Mouse (Mus musculus) embryonic facial prominence, embryonic 12.5 days (tissue): Measurements from ENCODE around the gene Gsg1. TPM values are rescaled to one million over a fixed set of nuclear protein-coding genes. Genes with fewer than 3 reads are reported as not detected.

Experiments
- ATAC-seq: fragments of 200-750 bp; cut with Nextera tagmentation; 2 replicates; pipeline ENCODE4 v1.8.0; 2017; ENCODE audit not compliant: insufficient number of reproducible peaks, insufficient read depth, low FRiP score, low TSS enrichment
- H3K27ac ChIP-seq: fragments of 300-500 bp; sonication (generic); 2 replicates; pipeline ENCODE4 v1.5.1; 2016; ENCODE audit warnings: mild to moderate bottlenecking
- H3K27me3 ChIP-seq: fragments of 300-500 bp; sonication (generic); 2 replicates; pipeline ENCODE4 v1.6.1; 2016; ENCODE audit warnings: mild to moderate bottlenecking, moderate library complexity
- H3K36me3 ChIP-seq: fragments of 300-500 bp; sonication (generic); 2 replicates; pipeline ENCODE4 v1.6.1; 2016; ENCODE audit warnings: mild to moderate bottlenecking
- H3K4me1 ChIP-seq: fragments of 300-500 bp; sonication (generic); 2 replicates; pipeline ENCODE4 v1.6.1; 2016
- H3K4me2 ChIP-seq: fragments of 300-500 bp; sonication (generic); replicated peaks from 2 replicates; pipeline ENCODE4 v1.6.1; 2016; ENCODE audit warnings: mild to moderate bottlenecking, moderate library complexity
- H3K4me3 ChIP-seq: fragments of 300-500 bp; sonication (generic); 2 replicates; pipeline ENCODE4 v1.5.1; 2016; ENCODE audit warnings: mild to moderate bottlenecking
- H3K9ac ChIP-seq: fragments of 300-500 bp; sonication (generic); 2 replicates; pipeline ENCODE4 v1.6.1; 2016; ENCODE audit warnings: mild to moderate bottlenecking, moderate library complexity
- H3K9me3 ChIP-seq: fragments of 300-500 bp; sonication (generic); 2 replicates; pipeline ENCODE4 v1.6.1; 2016; ENCODE audit warnings: mild to moderate bottlenecking, moderate library complexity
- WGBS: fragments of 180-500 bp; shearing (Covaris S2); methylation state at CpG from one replicate; pipeline ENCODE4 v1.1.7; 2016; 5-methylcytosine and 5-hydroxymethylcytosine counted together
- polyA plus RNA-seq: library from polyadenylated mRNA; unstranded; fragments of >200 nt; fragmentation: Nextera tagmentation; extraction: Ambion mirVana; gene quantifications from 2 replicates; pipeline ENCODE4 v1.2.1, GENCODE M21; 2016

Gsg1 gene
- polyA plus RNA-seq, 1 experiment from 2014 or later = 0.45 TPM

DNA sequence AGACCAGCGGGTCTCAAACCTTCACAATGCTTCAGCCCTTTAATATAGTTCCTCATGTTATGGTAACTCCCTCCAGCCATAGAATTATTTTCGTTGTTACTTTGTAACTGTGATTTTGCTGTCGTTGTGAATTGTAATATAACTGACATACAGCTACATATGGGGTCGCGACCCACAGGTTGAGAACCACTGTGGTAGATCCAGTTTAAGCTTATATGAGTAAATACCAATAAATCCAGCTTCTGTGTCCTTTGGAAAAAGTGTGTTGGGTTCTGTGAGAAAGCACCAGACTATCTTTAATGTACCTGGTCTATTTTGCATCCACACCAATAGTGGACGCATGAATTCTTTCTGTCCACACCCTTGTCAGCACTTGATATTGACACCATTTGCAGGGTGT is 24.2 kb upstream of the Gsg1 start:
- Histone ChIP-seq H3K4me3 (no peak overlapping the region), H3K9me3 (no peaks in the 10 kb centered on the region), H3K4me1 (no peaks in the 10 kb centered on the region), H3K4me2 (no peak overlapping the region), H3K36me3 (no peaks in the 10 kb centered on the region), H3K27me3 (no peaks in the 10 kb centered on the region), H3K9ac (no peak overlapping the region), H3K27ac (no peak overlapping the region)
- no peak for ATAC-seq
- 81% methylated on average over 6 of the region's 6 CpGs for WGBS

- H3K4me1 ChIP-seq = no peaks in the 10 kb centered on the region
- no peak overlapping the region for H3K9ac ChIP-seq
- 68% methylated on average over 6 of the region's 6 CpGs for WGBS
- no peak for ATAC-seq
- H3K4me2 ChIP-seq = no peak overlapping the region
- no peak overlapping the region for H3K4me3 ChIP-seq
- H3K36me3 ChIP-seq = no peaks in the 10 kb centered on the region
- no peaks in the 10 kb centered on the region for H3K9me3 ChIP-seq
- H3K27me3 ChIP-seq = no peaks in the 10 kb centered on the region
- H3K27ac ChIP-seq = no peak overlapping the region
Measured at GRCm38 (mm10) chr6:135276474-135277295, 22.5 kb upstream of the Gsg1 start.

GRCm38 (mm10) chr6:135275231-135275630 is 21.1 kb upstream of the Gsg1 start:
- Histone ChIP-seq H3K36me3 (no peaks in the 10 kb centered on the region), H3K9me3 (no peaks in the 10 kb centered on the region), H3K4me2 (no peak overlapping the region), H3K4me1 (no peaks in the 10 kb centered on the region; the same call in 1 of the 2 replicates), H3K27me3 (no peaks in the 10 kb centered on the region), H3K9ac (no peak overlapping the region), H3K27ac (no peak overlapping the region), H3K4me3 (no peak overlapping the region)
- ATAC-seq = no peak
- 69% methylated on average over 4 of the region's 4 CpGs for WGBS

DNA sequence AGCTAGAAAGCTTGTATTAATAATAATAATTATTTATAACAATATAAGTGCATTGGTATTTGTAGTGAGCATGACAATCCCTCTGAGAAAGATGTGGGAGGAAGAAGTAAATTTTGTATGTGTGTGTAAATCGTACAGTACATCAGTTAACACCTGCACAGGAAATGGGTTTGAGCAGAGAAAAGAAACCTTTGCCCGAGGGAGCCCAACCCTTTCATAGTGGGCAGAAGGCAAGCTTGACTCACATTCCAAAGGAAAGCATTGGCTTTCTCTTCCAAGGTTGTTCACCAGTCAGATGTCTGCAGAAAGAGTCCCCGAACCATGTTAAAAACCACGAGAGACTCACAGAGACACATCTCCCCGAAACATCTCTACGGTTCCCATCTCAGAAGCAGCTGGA is 18.9 kb upstream of the Gsg1 start:
- ATAC-seq = no peak
- WGBS = 86% methylated on average over 6 of the region's 6 CpGs
- Histone ChIP-seq H3K27ac (no peak overlapping the region), H3K36me3 (no peaks in the 10 kb centered on the region), H3K4me2 (no peak overlapping the region), H3K9ac (no peak overlapping the region), H3K27me3 (no peaks in the 10 kb centered on the region), H3K4me1 (no peaks in the 10 kb centered on the region; the same call in 1 of the 2 replicates), H3K9me3 (no peaks in the 10 kb centered on the region), H3K4me3 (no peak overlapping the region)

- no peaks in the 10 kb centered on the region for H3K9me3 ChIP-seq
- no peaks in the 10 kb centered on the region; the same call in 1 of the 2 replicates for H3K4me1 ChIP-seq
- H3K27me3 ChIP-seq = no peaks in the 10 kb centered on the region
- no peak overlapping the region for H3K9ac ChIP-seq
- H3K36me3 ChIP-seq = no peaks in the 10 kb centered on the region
- no peak overlapping the region for H3K4me3 ChIP-seq
- H3K27ac ChIP-seq = no peak overlapping the region
- 74% methylated on average over 2 of the region's 2 CpGs for WGBS
- no peak overlapping the region for H3K4me2 ChIP-seq
- ATAC-seq = no peak
Measured at GRCm38 (mm10) chr6:135271761-135272160, 17.6 kb upstream of the Gsg1 start.

DNA sequence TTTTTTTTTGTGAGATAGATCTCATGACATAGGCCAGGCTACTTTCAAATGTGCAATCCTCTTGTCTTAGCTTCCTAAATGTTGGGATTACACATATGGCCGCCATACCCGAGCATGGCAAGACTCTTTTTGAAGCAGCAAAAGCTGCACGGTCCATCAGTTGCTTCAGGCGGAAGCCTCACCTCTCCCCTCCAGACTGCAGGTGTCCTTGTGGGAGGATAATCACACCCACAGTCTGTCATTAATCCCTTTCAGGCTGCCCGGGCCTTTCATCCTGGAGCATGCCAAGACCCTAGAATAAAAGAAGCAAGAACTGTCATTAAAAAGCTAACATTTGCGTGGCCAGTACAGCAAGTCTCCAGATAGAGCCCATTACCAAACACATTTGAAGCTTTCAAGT is 15.5 kb upstream of the Gsg1 start:
- H3K4me1 ChIP-seq = no peaks in the 10 kb centered on the region; the same call in 1 of the 2 replicates
- no peak overlapping the region for H3K9ac ChIP-seq
- H3K27ac ChIP-seq = no peak overlapping the region
- ATAC-seq = no peak
- no peak overlapping the region for H3K4me2 ChIP-seq
- no peaks in the 10 kb centered on the region for H3K36me3 ChIP-seq
- no peaks in the 10 kb centered on the region for H3K9me3 ChIP-seq
- H3K27me3 ChIP-seq = no peaks in the 10 kb centered on the region
- H3K4me3 ChIP-seq = no peak overlapping the region
- WGBS = 40% methylated on average over 6 of the region's 6 CpGs

DNA sequence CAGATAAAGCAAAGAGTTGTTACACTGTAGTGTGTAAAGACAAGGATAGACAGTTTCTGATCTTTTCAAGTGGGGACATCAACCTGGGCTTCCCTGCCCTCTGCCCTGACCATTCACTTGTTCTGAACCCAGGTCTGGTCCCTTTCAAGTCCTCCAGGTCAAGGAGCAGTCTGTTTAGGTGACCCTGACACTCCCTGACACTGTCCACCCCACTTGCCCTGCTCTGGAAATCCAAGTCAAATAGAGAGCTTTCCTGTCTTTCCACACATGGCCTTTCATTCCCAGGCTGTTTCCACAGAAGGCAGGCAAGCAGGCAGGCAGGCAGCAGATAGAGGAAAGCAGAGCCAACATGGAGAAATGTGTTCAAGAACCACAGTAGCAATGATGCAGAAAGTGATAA is 14.2 kb upstream of the Gsg1 start:
- H3K27ac ChIP-seq = 0 out of 2 replicates have a peak overlapping the region, but pooled peaks have one; percentile 41
- no peaks in the 10 kb centered on the region for H3K9me3 ChIP-seq
- no peaks in the 10 kb centered on the region for H3K27me3 ChIP-seq
- no peak overlapping the region for H3K4me3 ChIP-seq
- H3K4me2 ChIP-seq = no peak overlapping the region
- no peaks in the 10 kb centered on the region; the same call in 1 of the 2 replicates for H3K4me1 ChIP-seq
- H3K36me3 ChIP-seq = no peaks in the 10 kb centered on the region
- ATAC-seq = no peak
- H3K9ac ChIP-seq = no peak overlapping the region

GRCm38 (mm10) chr6:135267221-135267620 is 13.1 kb upstream of the Gsg1 start:
- no peak for ATAC-seq

GRCm38 (mm10) chr6:135266056-135266455 is 11.9 kb upstream of the Gsg1 start:
- Histone ChIP-seq H3K27ac (no peak overlapping the region), H3K4me1 (no peaks in the 10 kb centered on the region; the same call in 1 of the 2 replicates), H3K9me3 (no peaks in the 10 kb centered on the region), H3K36me3 (no peaks in the 10 kb centered on the region), H3K9ac (no peak overlapping the region), H3K4me2 (no peak overlapping the region), H3K27me3 (no peaks in the 10 kb centered on the region), H3K4me3 (no peak overlapping the region)
- 90% methylated on average over 1 of the region's 1 CpGs for WGBS
- no peak for ATAC-seq

More at GRCm38 (mm10) chr6:135267221-135267620, 13.1 kb upstream of the Gsg1 start:
- WGBS = 73% methylated on average over 3 of the region's 3 CpGs
- H3K27ac ChIP-seq = no peak overlapping the region
- H3K9ac ChIP-seq = no peak overlapping the region
- H3K4me2 ChIP-seq = no peak overlapping the region
- H3K4me3 ChIP-seq = no peak overlapping the region
- no peaks in the 10 kb centered on the region for H3K9me3 ChIP-seq
- no peaks in the 10 kb centered on the region; the same call in 1 of the 2 replicates for H3K4me1 ChIP-seq
- H3K27me3 ChIP-seq = no peaks in the 10 kb centered on the region
- H3K36me3 ChIP-seq = no peaks in the 10 kb centered on the region

GRCm38 (mm10) chr6:135264136-135264535 is 10.0 kb upstream of the Gsg1 start:
- no peaks in the 10 kb centered on the region for H3K27me3 ChIP-seq
- H3K4me2 ChIP-seq = no peak overlapping the region
- H3K36me3 ChIP-seq = no peaks in the 10 kb centered on the region
- ATAC-seq = no peak
- 90% methylated on average over 6 of the region's 6 CpGs for WGBS
- no peaks in the 10 kb centered on the region for H3K9me3 ChIP-seq
- H3K4me1 ChIP-seq = no peaks in the 10 kb centered on the region
- no peak overlapping the region for H3K4me3 ChIP-seq
- H3K27ac ChIP-seq = no peak overlapping the region
- no peak overlapping the region for H3K9ac ChIP-seq

- Histone ChIP-seq H3K4me3 (no peak overlapping the region), H3K27ac (no peak overlapping the region), H3K4me1 (no peaks in the 10 kb centered on the region), H3K36me3 (no peaks in the 10 kb centered on the region), H3K9ac (no peak overlapping the region), H3K4me2 (no peak overlapping the region), H3K9me3 (no peaks in the 10 kb centered on the region), H3K27me3 (no peaks in the 10 kb centered on the region)
- WGBS = 63% methylated on average over 2 of the region's 2 CpGs
- no peak for ATAC-seq
Measured at GRCm38 (mm10) chr6:135262565-135262964, 8.4 kb upstream of the Gsg1 start.

- 88% methylated on average over 9 of the region's 9 CpGs for WGBS
- H3K27me3 ChIP-seq = no peaks in the 10 kb centered on the region
- no peaks in the 10 kb centered on the region for H3K4me1 ChIP-seq
Measured at GRCm38 (mm10) chr6:135261124-135261523, 7.0 kb upstream of the Gsg1 start.

More at GRCm38 (mm10) chr6:135261124-135261523, 7.0 kb upstream of the Gsg1 start:
- Histone ChIP-seq H3K36me3 (no peaks in the 10 kb centered on the region), H3K9me3 (no peaks in the 10 kb centered on the region), H3K9ac (no peak overlapping the region), H3K4me3 (no peak overlapping the region), H3K4me2 (no peak overlapping the region), H3K27ac (no peak overlapping the region)
- no peak for ATAC-seq
